Mouse (Mus musculus): Measurements from ENCODE around the gene Ctdspl. TPM values are rescaled to one million over a fixed set of nuclear protein-coding genes. Genes with fewer than 3 reads are reported as not detected.

Gene Ctdspl
- polyA plus RNA-seq, 1 experiment = 4.9 TPM

DNA sequence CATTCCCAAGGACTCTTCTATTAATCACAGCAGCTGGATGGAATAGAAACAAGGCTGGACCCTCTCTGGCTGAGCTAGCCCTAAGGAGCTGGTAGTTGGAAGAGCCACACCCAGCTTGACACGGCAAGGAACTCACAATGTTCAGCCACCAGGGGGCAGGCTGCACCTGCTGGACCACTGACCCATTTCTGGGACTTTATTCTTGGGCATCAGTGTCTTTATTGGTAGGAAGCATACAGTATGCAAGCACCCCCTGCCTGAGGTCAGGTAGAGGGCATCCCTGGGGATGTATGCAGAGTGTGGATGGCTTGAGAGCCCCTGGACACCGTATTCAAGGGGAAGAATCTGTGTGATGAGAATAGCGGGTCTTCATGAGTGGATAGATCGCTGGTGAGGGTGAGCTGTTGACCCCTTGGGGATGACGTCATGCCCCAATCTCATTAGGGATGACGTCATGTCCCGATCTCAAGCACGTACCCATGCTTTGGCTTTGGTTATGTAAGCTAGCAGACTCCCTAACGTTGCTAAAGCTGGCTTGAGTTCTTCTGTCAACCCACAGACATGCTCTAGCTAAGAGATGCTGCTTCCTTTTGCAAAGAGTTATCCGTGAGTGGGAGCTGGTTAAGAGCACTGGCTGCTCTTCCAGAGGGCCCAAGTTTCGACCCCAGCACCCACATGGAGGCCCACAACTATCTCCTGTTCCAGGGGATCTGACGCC, 5.3 kb upstream of the Ctdspl start:
- H3K36me3 ChIP-seq (ENCODE audit: control insufficient read depth, insufficient read depth) = no peaks in the 10 kb centered on the region
- H3K4me2 ChIP-seq (ENCODE audit: low read depth) = no peak overlapping the region
- peaks cover 7% of the 10 kb centered on the region for H3K27me3 ChIP-seq (ENCODE audit: control insufficient read depth, insufficient read depth, insufficient read length)
- H3K79me2 ChIP-seq (ENCODE audit: control insufficient read depth, insufficient read depth) = no peaks in the 10 kb centered on the region
- H3K4me3 ChIP-seq = no peak overlapping the region
- H3ac ChIP-seq (ENCODE audit: control insufficient read depth, insufficient read length) = no peak overlapping the region
- no peak for TF ChIP-seq TCF12 (IDR thresholded peaks at IDR 0.05; ENCODE audit: insufficient read depth, poor library complexity, severe bottlenecking)
- no peak for TF ChIP-seq E2F4 (IDR thresholded peaks at IDR 0.05; ENCODE audit: insufficient read depth)
- TF ChIP-seq CEBPB (IDR thresholded peaks at IDR 0.05; ENCODE audit: insufficient read depth, poor library complexity, severe bottlenecking) = no peak
- TF ChIP-seq SRF (IDR thresholded peaks at IDR 0.05; ENCODE audit: control insufficient read depth, insufficient read length, low read depth) = no peak

DNA sequence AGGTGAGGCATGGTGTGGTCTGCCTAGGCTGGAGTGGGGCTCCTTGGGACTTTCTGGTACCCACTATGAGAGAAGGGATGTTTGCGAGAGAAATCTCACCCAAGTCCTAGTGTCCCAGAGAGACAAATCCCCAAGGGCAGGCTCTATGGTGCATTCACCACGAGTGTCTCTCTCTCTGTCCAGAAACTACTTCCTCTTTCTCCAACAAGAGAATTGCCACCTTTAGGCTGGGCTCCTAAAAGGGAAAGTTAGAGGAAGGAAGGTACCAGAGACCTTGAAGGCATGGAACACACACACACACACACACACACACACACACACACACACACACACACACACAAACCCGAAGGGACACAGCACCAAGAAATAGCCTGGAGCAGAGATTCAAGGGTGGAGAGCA, 4.3 kb upstream of the Ctdspl start:
- TF ChIP-seq TCF12 (IDR thresholded peaks at IDR 0.05; ENCODE audit: insufficient read depth, poor library complexity, severe bottlenecking) (no peak), POLR2AphosphoS2 (IDR thresholded peaks at IDR 0.05; ENCODE audit: insufficient read length, low read depth) (no peak)
- Histone ChIP-seq H3K36me3 (ENCODE audit: control insufficient read depth, insufficient read depth) (no peaks in the 10 kb centered on the region), H3K27me3 (ENCODE audit: control insufficient read depth, insufficient read depth, insufficient read length) (peaks cover 7% of the 10 kb centered on the region), H3ac (ENCODE audit: control insufficient read depth, insufficient read length) (no peak overlapping the region), H3K4me3 (no peak overlapping the region), H3K4me2 (ENCODE audit: low read depth) (no peak overlapping the region), H3K79me2 (ENCODE audit: control insufficient read depth, insufficient read depth) (peaks cover under 1% of the 10 kb centered on the region)

DNA sequence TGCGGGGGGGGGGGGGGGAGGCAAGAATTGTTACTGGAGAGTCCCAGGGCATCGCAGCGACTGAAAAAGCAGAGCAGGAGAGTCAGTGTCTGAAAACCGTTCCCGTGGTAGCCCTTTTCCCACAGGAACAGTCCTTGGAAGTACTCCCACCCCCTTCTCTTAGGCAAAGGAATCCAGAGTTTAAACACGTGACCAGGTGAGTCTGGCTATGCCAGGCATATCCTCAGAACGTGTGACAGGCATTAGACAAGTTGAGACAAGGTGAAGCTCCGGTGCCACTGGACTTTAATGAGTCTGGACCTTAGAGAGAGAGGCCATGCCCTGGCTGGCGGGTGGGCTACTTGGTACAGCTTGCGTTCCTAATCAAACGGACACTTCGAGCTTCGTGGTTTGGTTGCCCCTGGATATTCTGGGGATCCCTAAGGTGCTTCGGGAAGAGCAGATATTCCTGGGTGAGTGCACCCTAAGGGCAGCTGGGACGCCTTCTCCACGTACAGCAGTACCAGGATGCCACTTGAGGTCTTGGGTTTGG, 1.6 kb upstream of the Ctdspl start:
- Histone ChIP-seq H3K36me3 (ENCODE audit: control insufficient read depth, insufficient read depth) (no peaks in the 10 kb centered on the region), H3K27me3 (ENCODE audit: control insufficient read depth, insufficient read depth, insufficient read length) (no peaks in the 10 kb centered on the region), H3ac (ENCODE audit: control insufficient read depth, insufficient read length) (no peak overlapping the region), H3K4me3 (peak overlapping the region; percentile 47), H3K4me2 (ENCODE audit: low read depth) (peak overlapping the region; percentile 98), H3K79me2 (ENCODE audit: control insufficient read depth, insufficient read depth) (peaks cover 11% of the 10 kb centered on the region)
- TF ChIP-seq USF1 (IDR thresholded peaks at IDR 0.05; ENCODE audit: low read depth) = no peak
- TF ChIP-seq E2F4 (IDR thresholded peaks at IDR 0.05; ENCODE audit: insufficient read depth) = no peak
- TF ChIP-seq MAX (IDR thresholded peaks at IDR 0.05; ENCODE audit: low read depth) = no peak
- TF ChIP-seq SRF (IDR thresholded peaks at IDR 0.05; ENCODE audit: control insufficient read depth, insufficient read length, low read depth) = no peak
- TF ChIP-seq POLR2A (IDR thresholded peaks at IDR 0.05; ENCODE audit: insufficient read length, low read depth) = no peak
- no peak for TF ChIP-seq POLR2AphosphoS2 (IDR thresholded peaks at IDR 0.05; ENCODE audit: insufficient read length, low read depth)
- no peak for TF ChIP-seq MYOD1 (IDR thresholded peaks at IDR 0.05; ENCODE audit: control insufficient read depth in 1 of 3, insufficient read length in 2 of 3, low read depth in 2 of 3)
- no peak for TF ChIP-seq TCF3 (IDR thresholded peaks at IDR 0.05; ENCODE audit: insufficient read length, low read depth)

DNA sequence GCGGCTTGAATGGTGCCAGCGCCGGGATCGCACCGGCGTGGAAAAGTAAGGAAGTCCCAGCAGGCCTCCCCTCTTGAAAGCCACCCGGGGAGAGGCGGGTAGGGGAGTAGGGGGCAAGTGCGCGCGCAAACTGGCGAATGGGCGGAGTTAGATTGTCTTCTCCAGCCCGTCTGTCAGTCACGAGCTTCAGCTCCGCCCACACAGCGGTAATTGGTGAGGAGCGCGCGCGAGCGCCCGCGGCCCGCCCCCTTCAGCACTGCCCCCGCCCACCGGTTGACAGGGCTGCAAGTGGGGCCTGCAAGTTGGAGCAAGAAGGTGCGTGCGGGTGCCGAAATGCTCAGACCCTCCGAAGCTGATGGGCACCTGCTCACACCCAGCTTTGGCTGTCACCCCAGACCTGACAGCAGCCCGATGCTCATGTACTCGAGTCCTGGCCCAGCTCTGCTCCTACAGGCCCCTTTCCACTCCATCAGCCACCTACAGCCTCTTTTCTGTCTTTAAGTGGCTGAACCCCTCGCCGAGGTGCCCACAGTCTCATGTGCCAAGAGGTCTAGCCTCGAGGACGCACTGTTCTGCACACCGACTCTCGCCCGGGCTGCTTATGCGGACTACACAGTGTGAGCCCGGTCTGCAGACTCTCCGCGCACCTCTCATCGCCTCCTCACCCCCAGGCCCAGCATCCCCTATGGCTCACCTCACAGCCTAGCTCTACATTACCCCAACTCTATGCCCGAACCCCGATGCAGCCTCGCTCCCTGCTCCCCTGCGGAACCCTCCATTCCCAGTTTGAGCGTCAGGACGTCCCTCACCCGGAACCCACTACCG, 755 bp upstream of the Ctdspl start:
- peak overlapping the region; percentile 98 for H3K4me2 ChIP-seq (ENCODE audit: low read depth)
- peak overlapping the region; percentile 86 for H3ac ChIP-seq (ENCODE audit: control insufficient read depth, insufficient read length)
- H3K79me2 ChIP-seq (ENCODE audit: control insufficient read depth, insufficient read depth) = peaks cover 16% of the 10 kb centered on the region
- peak overlapping the region; percentile 47 for H3K4me3 ChIP-seq
- H3K27me3 ChIP-seq (ENCODE audit: control insufficient read depth, insufficient read depth, insufficient read length) = no peaks in the 10 kb centered on the region
- TF ChIP-seq TCF3 (IDR thresholded peaks at IDR 0.05; ENCODE audit: insufficient read length, low read depth) (no peak), REST (IDR thresholded peaks at IDR 0.05; ENCODE audit: insufficient read depth, insufficient read length) (no peak), POLR2AphosphoS2 (IDR thresholded peaks at IDR 0.05; ENCODE audit: insufficient read length, low read depth) (peak; percentile 47), POLR2A (IDR thresholded peaks at IDR 0.05; ENCODE audit: insufficient read length, low read depth) (peak; percentile 63)
- H3K36me3 ChIP-seq (ENCODE audit: control insufficient read depth, insufficient read depth) = no peaks in the 10 kb centered on the region

DNA sequence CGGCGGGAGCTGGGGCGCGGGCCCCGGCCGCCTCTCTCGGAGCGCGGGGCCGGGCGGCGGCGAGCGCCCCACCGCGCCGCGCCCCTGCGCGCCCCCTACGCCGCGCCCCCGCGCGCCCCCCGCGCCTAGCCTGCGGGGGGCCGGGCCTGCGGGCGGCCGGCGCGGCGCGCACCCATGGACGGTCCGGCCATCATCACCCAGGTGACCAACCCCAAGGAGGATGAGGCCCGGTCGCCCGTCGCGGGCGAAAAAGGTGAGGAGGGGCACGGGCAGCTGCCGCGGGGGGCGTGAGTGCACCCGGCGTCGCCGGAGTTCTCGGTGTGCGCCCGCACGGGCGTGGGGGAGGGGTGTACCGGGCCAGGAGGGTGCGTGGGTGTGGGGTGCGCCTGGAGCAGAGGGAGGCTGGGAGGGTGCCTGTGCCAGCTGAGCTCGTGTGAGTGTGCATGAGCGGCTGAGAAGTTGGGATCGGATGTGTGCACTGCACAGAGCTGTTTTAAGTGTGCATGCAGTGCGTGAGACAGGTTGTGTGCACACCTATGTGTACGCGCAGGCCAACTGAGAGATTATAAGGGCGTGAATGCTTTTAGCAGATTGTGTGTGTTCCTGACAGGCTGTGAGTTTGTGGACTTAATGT, 552 bp downstream of the Ctdspl start:
- Histone ChIP-seq H3ac (ENCODE audit: control insufficient read depth, insufficient read length) (peak overlapping the region; percentile 86), H3K4me2 (ENCODE audit: low read depth) (peak overlapping the region; percentile 68), H3K4me3 (peak overlapping the region; percentile 47), H3K79me2 (ENCODE audit: control insufficient read depth, insufficient read depth) (peaks cover 24% of the 10 kb centered on the region), H3K27me3 (ENCODE audit: control insufficient read depth, insufficient read depth, insufficient read length) (no peaks in the 10 kb centered on the region), H3K36me3 (ENCODE audit: control insufficient read depth, insufficient read depth) (no peaks in the 10 kb centered on the region)
- TF ChIP-seq MYOG (IDR thresholded peaks at IDR 0.05; ENCODE audit: control insufficient read depth in 1 of 3, insufficient read depth in 1 of 3, insufficient read length in 2 of 3, low read depth in 2 of 3) = peak in 1 of 3 experiments; percentile 27
- TF ChIP-seq CEBPB (IDR thresholded peaks at IDR 0.05; ENCODE audit: insufficient read depth, poor library complexity, severe bottlenecking) = no peak
- peak in 2 of 3 experiments; percentile 7 to 53 for TF ChIP-seq MYOD1 (IDR thresholded peaks at IDR 0.05; ENCODE audit: control insufficient read depth in 1 of 3, insufficient read length in 2 of 3, low read depth in 2 of 3)

Measured in myocyte (in vitro differentiated cells).